1 mouse cellular context compared by ENCODE assay signal in the genomic region with DNA sequence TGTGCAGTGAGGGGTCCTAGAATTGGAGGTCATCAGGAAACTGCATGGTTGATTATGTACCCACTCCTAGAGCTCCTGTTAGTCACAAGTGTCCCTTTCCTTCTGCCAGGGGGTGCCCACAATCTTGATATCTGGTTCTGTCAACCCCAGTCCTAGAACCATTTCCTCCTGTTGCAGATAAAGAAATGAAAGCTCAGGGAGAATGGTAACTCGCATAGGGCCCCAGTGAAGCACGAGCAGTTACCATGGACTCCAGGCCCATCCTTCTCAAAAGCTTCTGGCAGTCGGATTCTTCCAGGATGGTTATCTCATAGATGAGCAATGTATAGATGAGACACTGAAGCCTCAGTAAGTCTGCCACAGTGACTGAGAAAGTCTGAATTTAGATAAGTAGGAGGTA.
TF ChIP-seq lines count a peak whose summit lies in the region.

No protein-coding gene starts in this region.

TF ChIP-seq in MEL, 35 proteins besides CTCF, POLR2A, EP300 and RAD21 (continued from another document):
- peak; percentile 71 for TF ChIP-seq ETS1 (IDR thresholded peaks at IDR 0.05; ENCODE audit: low read depth, low read length)
- TF ChIP-seq ZKSCAN1 (IDR thresholded peaks at IDR 0.05; ENCODE audit: low read depth, low read length): no peak
- peak; percentile 56 for TF ChIP-seq RCOR1 (IDR thresholded peaks at IDR 0.05; ENCODE audit: low read depth, low read length)
- TF ChIP-seq MAX (IDR thresholded peaks at IDR 0.05; ENCODE audit: low read length): peak; percentile 31; the same call in 1 of the 2 replicates
- no peak for TF ChIP-seq SMC3 (IDR thresholded peaks at IDR 0.05; ENCODE audit: low read depth, low read length)
